Mouse (Mus musculus): ENCODE results near the gene Rarb.

DNA sequence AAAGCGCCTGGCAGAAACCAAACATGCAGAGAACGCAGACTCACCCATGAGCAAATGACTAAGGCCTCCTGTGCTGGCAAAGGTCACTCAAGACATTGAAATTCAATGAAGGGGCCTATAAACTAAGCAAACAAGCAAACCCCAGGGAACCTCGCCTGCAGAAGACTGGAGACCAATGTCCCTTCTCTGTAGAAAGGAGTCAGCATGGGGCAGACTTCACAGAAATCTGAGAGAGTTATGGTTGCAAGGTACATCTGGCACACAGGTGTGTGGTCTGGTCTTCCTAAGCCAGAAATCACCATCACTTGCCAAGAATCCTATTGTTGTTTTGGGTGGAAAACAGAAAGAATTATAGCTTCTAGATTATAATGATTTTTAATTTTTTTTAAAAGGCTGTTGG is 23.1 kb upstream of the Rarb start:
- TF ChIP-seq POLR2A (IDR thresholded peaks at IDR 0.05; ENCODE audit: borderline replicate concordance, extremely low read depth, insufficient read depth, insufficient read length, poor library complexity, severe bottlenecking) (no peak), CTCF (IDR thresholded peaks at IDR 0.05; ENCODE audit: borderline replicate concordance, extremely low read depth, insufficient read depth, insufficient read length) (no peak)

Measured in brain, embryonic 14.5 days (tissue).